Mouse (Mus musculus): ENCODE measurements around the gene Oosp3.

DNA sequence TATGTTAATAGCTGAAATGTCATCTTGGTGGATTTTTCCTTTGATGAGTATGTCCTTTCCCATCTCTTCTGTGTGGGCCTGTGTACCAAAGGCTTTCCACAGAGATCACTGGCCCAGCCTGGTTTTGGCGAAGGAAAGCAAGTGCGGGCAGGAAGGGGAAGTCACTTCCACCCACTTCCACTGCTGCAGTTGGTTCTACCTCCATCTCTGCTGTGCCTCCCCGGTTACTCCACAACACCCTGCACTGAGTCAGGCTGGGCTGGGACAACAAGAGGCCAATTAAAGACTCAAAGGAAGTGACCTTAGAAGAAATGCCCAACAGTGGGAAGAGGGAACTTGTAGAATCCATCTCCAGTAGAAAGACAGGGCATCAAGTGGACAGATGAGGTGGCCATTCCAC, 23.2 kb downstream of the Oosp3 start:
- TF ChIP-seq CTCF (IDR thresholded peaks at IDR 0.05; ENCODE audit: extremely low read depth, insufficient read depth, low read length): no peak
- no peak for TF ChIP-seq POLR2A (IDR thresholded peaks at IDR 0.05; ENCODE audit: extremely low read depth, insufficient read depth, low read length)
